Mouse (Mus musculus) cortical plate, adult 2 months (tissue): Measurements from ENCODE around the gene Radil.

Experiments used
- CTCF ChIP-seq: fragments of 200-500 bp; IDR thresholded peaks from 2 replicates; pipeline ENCODE4 v1.5.1; 2011; ENCODE audit warnings: mild to moderate bottlenecking, control low read depth, low read length; ENCODE audit not compliant: insufficient read depth; ENCODE audit errors: extremely low read depth
- POLR2A ChIP-seq: fragments of 200-500 bp; IDR thresholded peaks from 2 replicates; pipeline ENCODE4 v1.6.1; 2011; ENCODE audit warnings: mild to moderate bottlenecking, low read length, control low read depth; ENCODE audit not compliant: insufficient read depth; ENCODE audit errors: extremely low read depth

DNA sequence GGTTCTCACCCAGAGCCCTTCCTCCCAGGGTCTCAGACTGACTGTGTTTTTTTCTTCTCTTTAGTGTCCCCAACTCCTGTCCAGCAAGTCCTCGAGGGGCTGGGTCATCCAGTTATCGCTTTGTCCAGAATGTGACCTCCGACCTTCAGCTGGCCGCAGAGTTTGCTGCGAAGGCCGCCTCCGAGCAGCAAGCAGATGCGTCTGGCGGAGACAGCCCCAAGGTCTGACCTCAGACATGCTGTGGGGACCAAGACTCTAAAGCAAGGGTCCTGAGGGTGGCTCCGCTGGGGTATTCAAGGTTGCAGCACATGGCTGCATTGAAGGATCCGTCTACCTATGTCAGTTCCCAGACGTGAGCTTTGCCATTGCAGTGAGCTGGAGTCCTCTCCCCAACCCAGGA, 102.3 kb downstream of the Radil start:
- TF ChIP-seq CTCF: no peak
- no peak for TF ChIP-seq POLR2A
